Mouse (Mus musculus) hindbrain, embryonic 15.5 days (tissue): ENCODE results near the gene 6430550D23Rik. TPM values are rescaled to one million over a fixed set of nuclear protein-coding genes. Genes with fewer than 3 reads are reported as not detected.

ENCODE experiments used
- ATAC-seq: fragments of 200-750 bp; cut with Nextera tagmentation; 2 replicates; pipeline ENCODE4 v1.8.0; 2017; ENCODE audit warnings: low read depth, moderate number of reproducible peaks, moderate TSS enrichment; ENCODE audit not compliant: low FRiP score
- H3K27ac ChIP-seq: fragments of 300-500 bp; sonication (generic); replicated peaks from 2 replicates; pipeline ENCODE4 v1.5.1; 2015; ENCODE audit warnings: mild to moderate bottlenecking, inconsistent platforms
- H3K27me3 ChIP-seq: fragments of 300-500 bp; sonication (generic); 2 replicates; pipeline ENCODE4 v1.6.1; 2015; ENCODE audit warnings: control low read depth, inconsistent platforms
- H3K36me3 ChIP-seq: fragments of 300-500 bp; sonication (generic); 2 replicates; pipeline ENCODE4 v1.6.1; 2015; ENCODE audit warnings: control low read depth, inconsistent platforms
- H3K4me1 ChIP-seq: fragments of 300-500 bp; sonication (generic); replicated peaks from 2 replicates; pipeline ENCODE4 v1.6.1; 2015; ENCODE audit warnings: control low read depth, inconsistent platforms
- H3K4me2 ChIP-seq: fragments of 300-500 bp; sonication (generic); 2 replicates; pipeline ENCODE4 v1.6.1; 2015; ENCODE audit warnings: moderate library complexity, mild to moderate bottlenecking, inconsistent platforms
- H3K4me3 ChIP-seq: fragments of 300-500 bp; sonication (generic); 2 replicates; pipeline ENCODE4 v1.5.1; 2015; ENCODE audit warnings: mild to moderate bottlenecking, inconsistent platforms
- H3K9ac ChIP-seq: fragments of 300-500 bp; sonication (generic); 2 replicates; pipeline ENCODE4 v1.6.1; 2015; ENCODE audit warnings: inconsistent platforms
- H3K9me3 ChIP-seq: fragments of 300-500 bp; sonication (generic); 2 replicates; pipeline ENCODE4 v1.6.1; 2016; ENCODE audit warnings: control low read depth, inconsistent platforms
- WGBS: fragments of 180-500 bp; shearing (Covaris S2); methylation state at CpG from one replicate; pipeline ENCODE4 v1.1.7; 2015; 5-methylcytosine and 5-hydroxymethylcytosine counted together
- polyA plus RNA-seq: library from polyadenylated mRNA; unstranded; fragments of >200 nt; fragmentation: Nextera tagmentation; extraction: Ambion mirVana; gene quantifications from 2 replicates; pipeline ENCODE4 v1.2.1, GENCODE M21; 2015

Gene 6430550D23Rik
- polyA plus RNA-seq, 1 experiment from 2014 or later, result 1.2 TPM

DNA sequence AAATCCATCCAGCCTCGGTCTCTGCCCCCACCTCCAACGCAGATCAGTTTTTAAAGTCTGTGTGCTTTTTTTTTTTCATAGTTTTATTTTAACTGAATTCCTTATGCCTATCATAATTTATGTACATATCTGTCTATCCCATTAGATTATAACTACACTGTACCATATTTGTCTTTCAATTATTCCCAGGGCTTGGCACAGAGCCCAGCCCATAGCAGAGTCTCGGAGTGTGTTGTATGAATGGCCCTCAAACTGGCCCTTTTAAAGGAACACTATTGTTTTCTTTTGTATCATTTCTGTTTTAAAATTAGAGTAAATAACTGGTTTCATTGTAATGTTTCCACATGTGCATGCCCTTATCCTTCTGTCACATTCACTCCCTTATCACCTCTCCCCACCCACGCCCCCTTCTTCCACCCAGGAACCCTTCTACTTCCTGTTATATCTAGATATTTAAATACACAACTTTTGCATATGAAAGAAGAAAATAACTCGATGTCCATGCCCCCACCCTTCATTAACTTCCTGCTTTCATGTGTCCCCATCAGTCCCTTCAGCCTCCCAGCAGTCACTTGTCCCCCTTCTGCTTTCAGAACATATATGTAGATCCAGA, 60.3 kb downstream of the 6430550D23Rik start:
- Histone ChIP-seq H3K4me2 (no peak overlapping the region), H3K27ac (no peak overlapping the region), H3K36me3 (no peaks in the 10 kb centered on the region), H3K27me3 (no peaks in the 10 kb centered on the region), H3K9me3 (no peaks in the 10 kb centered on the region), H3K4me3 (no peak overlapping the region), H3K4me1 (peaks cover 21% of the 10 kb centered on the region), H3K9ac (no peak overlapping the region)
- ATAC-seq, result no peak
- WGBS, result 64% methylated on average over 5 of the region's 5 CpGs

DNA sequence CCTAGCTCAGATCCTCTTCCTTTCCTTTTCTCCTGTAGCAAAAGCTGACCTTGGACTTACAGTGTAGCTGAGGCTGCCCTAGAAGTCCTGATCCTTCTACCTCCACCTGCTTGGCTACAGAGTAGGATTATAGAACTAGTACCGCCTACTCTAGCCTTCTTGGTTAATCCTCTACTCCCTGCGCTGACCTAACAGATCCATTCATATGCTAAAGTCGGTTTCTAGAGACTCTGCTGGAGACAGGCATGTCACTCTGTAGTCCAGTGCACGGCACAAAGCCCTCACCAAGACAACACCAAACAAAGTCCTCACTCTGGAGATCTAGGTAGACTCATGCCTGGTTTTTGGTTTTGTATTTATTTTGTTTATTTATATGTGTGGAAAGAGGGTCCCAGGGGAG, 61.3 kb downstream of the 6430550D23Rik start:
- no peaks in the 10 kb centered on the region for H3K36me3 ChIP-seq
- WGBS, result 7% methylated on average over 4 of the region's 4 CpGs
- ATAC-seq, result no peak
- no peak overlapping the region for H3K4me3 ChIP-seq
- no peaks in the 10 kb centered on the region for H3K9me3 ChIP-seq
- no peak overlapping the region for H3K9ac ChIP-seq
- no peak overlapping the region for H3K27ac ChIP-seq
- H3K27me3 ChIP-seq, result no peaks in the 10 kb centered on the region
- H3K4me2 ChIP-seq, result no peak overlapping the region
- H3K4me1 ChIP-seq, result peaks cover 21% of the 10 kb centered on the region

DNA sequence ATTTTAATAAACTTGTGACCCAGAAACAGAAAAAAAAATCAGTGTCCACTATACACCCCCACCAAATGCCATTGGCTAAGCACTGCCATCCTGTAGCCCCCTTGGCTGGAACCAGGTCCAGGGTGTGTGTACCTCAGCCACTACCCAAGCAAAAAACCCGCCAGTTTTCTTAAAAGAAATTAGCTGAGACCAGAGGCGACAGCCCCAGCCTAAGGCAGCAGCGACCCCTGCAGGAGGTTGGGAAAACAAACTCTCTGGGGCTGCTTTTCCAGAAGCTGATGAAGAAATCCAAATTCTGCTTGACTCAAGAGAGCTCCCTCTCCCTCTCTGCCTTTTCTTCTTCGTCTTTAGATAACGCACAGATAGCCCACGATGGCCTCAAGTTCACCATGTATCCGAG, 61.7 kb downstream of the 6430550D23Rik start:
- H3K9ac ChIP-seq, result no peak overlapping the region
- no peak for ATAC-seq
- no peaks in the 10 kb centered on the region for H3K36me3 ChIP-seq
- peaks cover 21% of the 10 kb centered on the region for H3K4me1 ChIP-seq
- no peaks in the 10 kb centered on the region for H3K9me3 ChIP-seq
- H3K27ac ChIP-seq, result no peak overlapping the region
- H3K4me3 ChIP-seq, result no peak overlapping the region
- H3K27me3 ChIP-seq, result no peaks in the 10 kb centered on the region
- no peak overlapping the region for H3K4me2 ChIP-seq
- 3% methylated on average over 7 of the region's 7 CpGs for WGBS

DNA sequence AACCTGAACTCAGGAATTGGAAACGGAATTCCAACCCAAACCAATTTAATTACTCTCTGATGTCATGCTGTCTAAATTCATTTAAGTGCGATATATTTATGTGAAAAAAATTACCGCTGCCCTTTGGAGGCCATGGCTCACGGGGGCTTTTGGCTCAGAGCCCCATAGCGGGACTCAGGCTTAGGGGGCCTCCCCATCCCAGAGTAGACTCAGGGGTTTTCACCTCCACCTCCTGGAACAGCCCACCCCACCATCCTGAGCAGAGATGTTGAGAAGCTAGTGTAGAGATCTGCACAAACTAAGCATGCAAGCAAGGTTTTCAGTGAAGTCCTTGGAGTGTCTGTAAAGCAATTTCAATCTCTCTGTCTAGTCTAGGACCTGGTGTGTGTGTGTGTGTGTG, 62.2 kb downstream of the 6430550D23Rik start:
- H3K27me3 ChIP-seq, result no peaks in the 10 kb centered on the region
- WGBS, result 44% methylated on average over 5 of the region's 5 CpGs
- no peaks in the 10 kb centered on the region for H3K36me3 ChIP-seq
- no peak overlapping the region for H3K27ac ChIP-seq
- H3K9me3 ChIP-seq, result no peaks in the 10 kb centered on the region
- peaks cover 21% of the 10 kb centered on the region for H3K4me1 ChIP-seq
- H3K4me3 ChIP-seq, result no peak overlapping the region
- no peak overlapping the region for H3K4me2 ChIP-seq
- no peak for ATAC-seq
- no peak overlapping the region for H3K9ac ChIP-seq

GRCm38 (mm10) chr2:155945124-155945523, 62.7 kb downstream of the 6430550D23Rik start, which contains the start of gene Gdf5:
TSS of gene Gdf5 (minus strand) at chr2:155945367.
- Histone ChIP-seq H3K36me3 (no peaks in the 10 kb centered on the region), H3K27me3 (no peaks in the 10 kb centered on the region), H3K27ac (0 out of 2 replicates have a peak within 1 kb of the TSS, but pooled peaks have one; percentile 23), H3K4me3 (no peak within 1 kb of the TSS), H3K4me2 (no peak within 1 kb of the TSS), H3K9me3 (no peaks in the 10 kb centered on the region), H3K4me1 (peaks cover 21% of the 10 kb centered on the region), H3K9ac (no peak within 1 kb of the TSS)
- WGBS, result 44% methylated on average over 13 of the region's 13 CpGs
- no peak for ATAC-seq

GRCm38 (mm10) chr2:155944685-155945084, 63.1 kb downstream of the 6430550D23Rik start:
- no peak overlapping the region for H3K4me3 ChIP-seq

DNA sequence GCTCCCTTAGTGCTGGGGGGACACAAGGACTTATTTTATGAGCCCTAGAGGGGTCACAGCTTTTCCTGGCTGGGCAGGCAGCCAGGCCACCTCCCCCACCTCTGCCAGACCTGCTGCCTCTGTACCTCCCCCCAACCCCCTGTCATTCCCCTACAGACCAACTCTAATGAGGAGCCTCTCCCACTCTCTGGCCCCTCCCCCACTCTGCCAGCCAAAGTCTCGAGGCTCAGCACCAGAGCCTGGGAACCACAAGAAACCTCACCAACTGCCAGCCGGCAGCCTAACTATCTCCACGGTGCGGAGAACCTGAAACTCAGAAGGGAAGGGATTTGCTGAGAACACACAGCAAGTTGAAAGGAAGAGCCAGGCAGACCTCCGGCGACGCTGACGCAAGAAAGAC, 64.3 kb downstream of the 6430550D23Rik start:
- H3K4me2 ChIP-seq, result peak overlapping the region; percentile 40
- H3K4me1 ChIP-seq, result peaks cover 10% of the 10 kb centered on the region
- H3K9ac ChIP-seq, result 0 out of 2 replicates have a peak overlapping the region, but pooled peaks have one; percentile 4
- no peak overlapping the region for H3K4me3 ChIP-seq
- H3K27me3 ChIP-seq, result no peaks in the 10 kb centered on the region
- ATAC-seq, result no peak
- 4% methylated on average over 8 of the region's 8 CpGs for WGBS
- H3K36me3 ChIP-seq, result no peaks in the 10 kb centered on the region
- H3K9me3 ChIP-seq, result no peaks in the 10 kb centered on the region
- no peak overlapping the region for H3K27ac ChIP-seq

More at GRCm38 (mm10) chr2:155944685-155945084, 63.1 kb downstream of the 6430550D23Rik start:
- WGBS, result 83% methylated on average over 4 of the region's 4 CpGs
- peaks cover 18% of the 10 kb centered on the region for H3K4me1 ChIP-seq
- H3K27ac ChIP-seq, result 0 out of 2 replicates have a peak overlapping the region, but pooled peaks have one; percentile 23
- H3K9me3 ChIP-seq, result no peaks in the 10 kb centered on the region
- H3K9ac ChIP-seq, result no peak overlapping the region
- H3K36me3 ChIP-seq, result no peaks in the 10 kb centered on the region
- ATAC-seq, result no peak
- H3K27me3 ChIP-seq, result no peaks in the 10 kb centered on the region
- no peak overlapping the region for H3K4me2 ChIP-seq

DNA sequence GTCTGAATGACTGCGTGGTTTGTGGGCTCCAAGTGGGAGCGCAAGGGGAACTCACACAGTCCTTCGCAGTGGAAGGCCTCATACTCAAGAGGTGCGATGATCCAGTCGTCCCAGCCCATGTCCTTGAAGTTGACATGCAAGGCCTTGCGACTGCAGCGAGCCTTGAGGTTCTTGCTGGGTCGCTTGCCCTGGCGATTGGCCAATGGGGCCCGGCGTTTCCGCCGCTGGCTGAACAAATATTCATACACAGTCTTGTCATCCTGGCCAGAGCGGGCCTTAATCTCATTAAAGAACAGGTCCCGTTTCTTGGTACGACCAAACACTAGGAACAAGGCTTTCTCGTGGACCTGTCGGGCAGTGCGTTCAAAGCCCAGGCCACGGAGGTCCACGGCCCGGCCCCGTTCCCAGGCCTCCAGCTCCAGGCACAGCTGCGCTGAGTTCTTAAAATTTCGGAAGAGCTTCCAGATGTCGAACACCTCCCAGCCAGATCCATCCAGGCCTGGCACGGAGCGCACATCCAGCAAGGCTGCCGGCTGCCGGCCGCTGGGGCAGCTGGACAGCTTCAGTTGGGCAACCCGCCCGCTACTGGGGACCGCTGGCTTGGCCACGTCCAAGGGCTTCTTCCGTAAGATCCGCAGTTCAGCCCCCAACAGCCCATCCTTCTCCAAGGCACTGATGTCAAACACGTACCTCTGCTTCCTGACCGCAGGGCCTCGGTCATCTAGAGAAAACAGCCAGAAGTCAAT, 65.9 kb downstream of the 6430550D23Rik start:
- Histone ChIP-seq H3K9me3 (no peaks in the 10 kb centered on the region), H3K36me3 (no peaks in the 10 kb centered on the region), H3K4me1 (peaks cover 10% of the 10 kb centered on the region), H3K9ac (no peak overlapping the region), H3K27me3 (no peaks in the 10 kb centered on the region), H3K4me3 (no peak overlapping the region), H3K27ac (no peak overlapping the region), H3K4me2 (no peak overlapping the region)
- ATAC-seq, result no peak
- WGBS, result 91% methylated on average over 40 of the region's 40 CpGs

DNA sequence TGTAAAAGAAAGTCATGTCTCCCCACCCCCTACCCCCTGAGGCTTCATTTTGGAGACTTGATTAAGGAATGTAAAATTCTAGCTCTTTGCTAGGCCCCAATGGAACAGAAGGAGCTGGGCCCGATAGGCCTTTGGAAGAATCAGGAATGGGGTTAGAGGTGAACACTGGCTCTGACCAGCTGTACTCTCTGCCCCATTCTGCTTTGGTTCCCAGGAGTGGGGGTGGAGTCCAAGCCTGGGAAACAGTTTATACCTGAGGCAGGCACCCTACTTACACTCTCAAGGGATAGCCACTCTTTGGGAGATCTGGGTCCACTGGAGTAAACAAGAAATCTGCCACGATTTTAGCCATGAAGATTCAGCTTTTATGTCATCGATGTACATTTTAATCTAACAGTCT, 67.1 kb downstream of the 6430550D23Rik start, which contains the start of gene Gm15557:
Gene Gm15557 (plus strand): TSS at position 48 of the 400 bp plus-strand sequence.
- no peak within 1 kb of the TSS for H3K27ac ChIP-seq

DNA sequence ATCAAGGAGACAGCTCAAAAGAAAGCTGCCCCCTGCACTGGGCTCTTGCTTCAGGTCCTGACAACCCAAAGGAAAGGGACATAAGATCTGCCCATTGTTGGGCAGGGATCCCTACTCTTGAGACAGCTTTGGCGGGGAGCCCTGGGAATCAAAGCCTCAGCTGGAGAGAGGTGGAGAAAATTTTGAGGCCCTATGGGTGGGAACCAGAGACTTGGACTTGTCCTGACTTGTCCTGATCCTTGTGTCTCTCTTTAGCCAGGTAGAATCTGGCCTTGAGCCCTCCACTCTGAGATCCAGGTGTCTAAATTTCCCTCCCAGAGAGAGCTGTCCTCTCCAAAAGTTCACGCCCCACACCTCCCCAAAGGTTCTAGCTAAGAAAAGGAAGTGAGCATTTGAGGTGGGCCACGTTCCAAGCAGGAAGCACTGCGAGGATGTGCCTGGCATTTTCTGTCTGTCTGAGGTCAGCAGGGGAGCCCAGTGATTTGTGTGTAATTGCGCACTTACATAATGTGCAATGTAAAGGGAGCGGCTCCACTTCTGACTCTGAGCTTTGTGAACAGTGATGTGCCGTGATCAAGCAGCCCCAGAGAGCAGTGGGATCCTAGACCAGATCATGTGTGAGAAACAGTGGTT, 67.8 kb downstream of the 6430550D23Rik start:
- Histone ChIP-seq H3K27me3 (no peaks in the 10 kb centered on the region), H3K4me3 (no peak overlapping the region), H3K9ac (no peak overlapping the region), H3K4me2 (no peak overlapping the region), H3K36me3 (no peaks in the 10 kb centered on the region), H3K27ac (no peak overlapping the region), H3K9me3 (no peaks in the 10 kb centered on the region), H3K4me1 (peaks cover 8% of the 10 kb centered on the region)
- no peak for ATAC-seq
- 67% methylated on average over 7 of the region's 7 CpGs for WGBS

More for the DNA sequence above, 67.1 kb downstream of the 6430550D23Rik start, which contains the start of gene Gm15557:
- Histone ChIP-seq H3K36me3 (no peaks in the 10 kb centered on the region), H3K27me3 (no peaks in the 10 kb centered on the region), H3K9me3 (no peaks in the 10 kb centered on the region), H3K4me2 (no peak within 1 kb of the TSS), H3K4me3 (no peak within 1 kb of the TSS), H3K9ac (no peak within 1 kb of the TSS), H3K4me1 (peaks cover 10% of the 10 kb centered on the region)
- 90% methylated on average over 3 of the region's 3 CpGs for WGBS
- ATAC-seq, result no peak

GRCm38 (mm10) chr2:155929531-155930442, 78.0 kb downstream of the 6430550D23Rik start, which contains the start of gene Uqcc1:
TSS of gene Uqcc1 (minus strand) at chr2:155930310.
- peak within 1 kb of the TSS; percentile 77 for H3K4me3 ChIP-seq
- H3K27me3 ChIP-seq, result no peaks in the 10 kb centered on the region
- no peaks in the 10 kb centered on the region for H3K9me3 ChIP-seq
- H3K4me1 ChIP-seq, result peaks cover 22% of the 10 kb centered on the region
- H3K9ac ChIP-seq, result peak within 1 kb of the TSS; percentile 59
- peak; percentile 98 for ATAC-seq
- peak within 1 kb of the TSS; percentile 80 for H3K4me2 ChIP-seq
- no peaks in the 10 kb centered on the region for H3K36me3 ChIP-seq
- under 1% methylated on average over 38 of the region's 38 CpGs for WGBS
- peak within 1 kb of the TSS; percentile 89 for H3K27ac ChIP-seq
